Comparison of ENCODE assay signal across 28 mouse cellular contexts in genomic region chr2:172380513-172380912, GRCm38 (mm10). TPM values are rescaled to one million over a fixed set of nuclear protein-coding genes. Genes with fewer than 3 reads are reported as not detected.
DNase-seq lines count a peak whose midpoint lies in the region; ATAC-seq and TF ChIP-seq lines count a peak whose summit lies in the region.
"Had no signal": no experiment of that assay in that cellular context is flagged by ENCODE, and none has a peak within 500 bp of the region (broad histone marks: within the 10 kb centered on the region; RNA-seq: fewer than 3 reads in every experiment).

No protein-coding gene starts in this region.

- DNase-seq in thymus, adult 2 months, result no peak
- DNase-seq in thymus, postnatal 0 days (ENCODE audit: low spot score), result no peak
- DNase-seq in left cerebral cortex, postnatal 25 days (ENCODE audit: low spot score in 2 of 2), result no peak
- DNase-seq in embryo, embryonic 11 days, result no peak
- DNase-seq: adrenal gland, postnatal 10 days; cerebellum, adult 11-12 months; cerebellum, postnatal 10 days; gastrocnemius, adult 2 months; heart, adult 2 months; heart, postnatal 4 days; kidney, adult 18-20 months; kidney, postnatal 36 days; layer of hippocampus, postnatal 36 days; liver, embryonic 13.5 days; lung, adult 18-20 months; midbrain, embryonic 14.5 days had no signal

- TF ChIP-seq CTCF in intestine, postnatal 0 days (IDR thresholded peaks at IDR 0.05; ENCODE audit: low read depth), result no peak
- TF ChIP-seq CTCF in thymus, adult 2 months (IDR thresholded peaks at IDR 0.05; ENCODE audit: borderline replicate concordance, control insufficient read depth, extremely low read depth, insufficient read depth, low read length, poor library complexity), result no peak
- TF ChIP-seq CTCF in bone marrow, adult 2 months (IDR thresholded peaks at IDR 0.05; ENCODE audit: control insufficient read depth, insufficient read depth, low read length), result no peak

- H3K36me3 ChIP-seq in intestine, postnatal 0 days (ENCODE audit: control insufficient read depth, insufficient read depth), result peaks cover 69% of the 10 kb centered on the region
- H3K36me3 ChIP-seq in intestine, embryonic 16.5 days (ENCODE audit: control insufficient read depth, insufficient read depth, low read length), result peaks cover 39% of the 10 kb centered on the region
- peaks cover 45% of the 10 kb centered on the region for H3K36me3 ChIP-seq in thymus, adult 2 months (ENCODE audit: control insufficient read depth, insufficient read depth, low read length)

- no peaks in the 10 kb centered on the region for H3K9me3 ChIP-seq in intestine, postnatal 0 days (ENCODE audit: control insufficient read depth)
- no peaks in the 10 kb centered on the region for H3K9me3 ChIP-seq in intestine, embryonic 16.5 days (ENCODE audit: control insufficient read depth, low read length)
- H3K9me3 ChIP-seq: heart, embryonic 12.5 days; limb, embryonic 10.5 days; limb, embryonic 15.5 days; liver, embryonic 13.5 days had no signal

- H3K9ac ChIP-seq in intestine, postnatal 0 days (ENCODE audit: low read depth, low read length), result no peak overlapping the region
- H3K9ac ChIP-seq in intestine, embryonic 16.5 days (ENCODE audit: low read depth, low read length), result no peak overlapping the region
- H3K9ac ChIP-seq: heart, embryonic 12.5 days; hindbrain, embryonic 14.5 days; limb, embryonic 15.5 days; liver, embryonic 13.5 days had no signal

- no peak overlapping the region for H3K4me3 ChIP-seq in intestine, postnatal 0 days (ENCODE audit: low read depth, low read length)
- H3K4me3 ChIP-seq in intestine, embryonic 16.5 days (ENCODE audit: low read length), result no peak overlapping the region
- H3K4me3 ChIP-seq in thymus, adult 2 months (ENCODE audit: control insufficient read depth, insufficient read depth, low read length), result no peak overlapping the region
- no peak overlapping the region for H3K4me3 ChIP-seq in bone marrow, adult 2 months (replicated peaks; ENCODE audit: control insufficient read depth, low read depth, low read length)
- H3K4me3 ChIP-seq: erythroblast, embryonic 14.5 days; gastrocnemius, adult 2 months; heart, adult 2 months; heart, embryonic 12.5 days; layer of hippocampus, adult 2 months; limb, embryonic 10.5 days; limb, embryonic 15.5 days; liver, embryonic 13.5 days had no signal

- no peaks in the 10 kb centered on the region for H3K4me1 ChIP-seq in intestine, postnatal 0 days (replicated peaks; ENCODE audit: control insufficient read depth, insufficient read depth, low read length)
- no peaks in the 10 kb centered on the region for H3K4me1 ChIP-seq in intestine, embryonic 16.5 days (ENCODE audit: control insufficient read depth, insufficient read depth, low read length)
- H3K4me1 ChIP-seq in thymus, adult 2 months (replicated peaks; ENCODE audit: control insufficient read depth, insufficient read depth, low read length), result peaks cover 33% of the 10 kb centered on the region
- peaks cover 10% of the 10 kb centered on the region for H3K4me1 ChIP-seq in bone marrow, adult 2 months (ENCODE audit: control insufficient read depth, insufficient read depth, low read length)
- H3K4me1 ChIP-seq: limb, embryonic 10.5 days; limb, embryonic 15.5 days; liver, embryonic 13.5 days had no signal

- no peak for ATAC-seq in intestine, postnatal 0 days
- no peak for ATAC-seq in intestine, embryonic 16.5 days
- ATAC-seq: forebrain, embryonic 16.5 days; lung, postnatal 0 days had no signal

- no peak overlapping the region for H3K4me2 ChIP-seq in intestine, postnatal 0 days (replicated peaks; ENCODE audit: low read depth)
- H3K4me2 ChIP-seq in intestine, embryonic 16.5 days (ENCODE audit: low read depth, low read length), result no peak overlapping the region
- H3K4me2 ChIP-seq: heart, embryonic 12.5 days; hindbrain, embryonic 14.5 days; limb, embryonic 15.5 days; liver, embryonic 13.5 days had no signal

- intact Hi-C loops in left cerebral cortex, postnatal 25 days (cut with DNase I), result no loop called here

- H3K27ac ChIP-seq in intestine, postnatal 0 days (ENCODE audit: low read depth, low read length), result peak overlapping the region; percentile 15; the same call in 1 of the 2 replicates
- no peak overlapping the region for H3K27ac ChIP-seq in intestine, embryonic 16.5 days (ENCODE audit: low read length)
- peak overlapping the region; percentile 99 for H3K27ac ChIP-seq in thymus, adult 2 months (ENCODE audit: control insufficient read depth, insufficient read depth, low read length)
- H3K27ac ChIP-seq in bone marrow, adult 2 months (ENCODE audit: control insufficient read depth, insufficient read depth, low read depth, low read length, poor library complexity), result peak overlapping the region; percentile 6; the same call in 1 of the 2 replicates
- H3K27ac ChIP-seq: gastrocnemius, adult 2 months; heart, adult 2 months; hindbrain, embryonic 14.5 days; layer of hippocampus, adult 2 months; limb, embryonic 10.5 days; limb, embryonic 15.5 days; liver, embryonic 13.5 days; macrophage had no signal

- H3K27me3 ChIP-seq in intestine, postnatal 0 days (replicated peaks; ENCODE audit: control insufficient read depth, insufficient read depth, low read length), result no peaks in the 10 kb centered on the region
- no peaks in the 10 kb centered on the region for H3K27me3 ChIP-seq in intestine, embryonic 16.5 days (replicated peaks; ENCODE audit: control insufficient read depth, insufficient read depth, low read length)
- no peaks in the 10 kb centered on the region for H3K27me3 ChIP-seq in thymus, adult 2 months (ENCODE audit: control insufficient read depth, insufficient read depth, low read length)
- H3K27me3 ChIP-seq: heart, embryonic 12.5 days; limb, embryonic 15.5 days; liver, embryonic 13.5 days had no signal

- WGBS in intestine, postnatal 0 days, result 93% methylated on average over 17 of the region's 17 CpGs
- 91% methylated on average over 17 of the region's 17 CpGs for WGBS in intestine, embryonic 16.5 days
- WGBS in thymus, adult 2 months, result 96% methylated on average over 17 of the region's 17 CpGs
- WGBS in bone marrow, adult 2 months, result 77% methylated on average over 17 of the region's 17 CpGs

- TF ChIP-seq POLR2A in thymus, adult 2 months (IDR thresholded peaks at IDR 0.05; ENCODE audit: control insufficient read depth, extremely low read depth, insufficient read depth, low read length, poor library complexity), result no peak
- TF ChIP-seq POLR2A in bone marrow, adult 2 months (IDR thresholded peaks at IDR 0.05; ENCODE audit: borderline replicate concordance, control insufficient read depth, low read depth, low read length), result no peak

RNA-seq across cellular contexts. Expression of gene Cstf1, which starts 10.0 kb away (rescaled TPM):
- 18.0 and 19.4 TPM in 2 replicates for polyA plus RNA-seq in intestine, postnatal 0 days (2015; fragmentation: Nextera tagmentation; extraction: Ambion mirVana)
- polyA plus RNA-seq in intestine, embryonic 16.5 days (2015; fragmentation: Nextera tagmentation; extraction: Ambion mirVana), result 30.8 and 33.7 TPM in 2 replicates
- 79.1 and 97.7 TPM in 2 replicates for polyA plus RNA-seq in thymus, adult 2 months (2012; rRNA removed)
- polyA plus RNA-seq in thymus, postnatal 0 days (2015; fragmentation: Nextera tagmentation; extraction: Ambion mirVana), result 48.5 and 55.2 TPM in 2 replicates
- polyA plus RNA-seq in bone marrow, adult 2 months (2011; ENCODE audit: insufficient read depth, insufficient read length, low replicate concordance, missing spikeins), result 8.9 and 15.8 TPM in 2 replicates
- 10 to 100 TPM; 24.9 to 27.5 TPM for total RNA-seq in left cerebral cortex, postnatal 25 days (2021)

RNA-seq across cellular contexts. Expression of gene Aurka, which starts 10.2 kb away (rescaled TPM):
- polyA plus RNA-seq in intestine, postnatal 0 days (2015; fragmentation: Nextera tagmentation; extraction: Ambion mirVana), result 17.9 and 23.1 TPM in 2 replicates
- 87.4 and 103 TPM in 2 replicates for polyA plus RNA-seq in intestine, embryonic 16.5 days (2015; fragmentation: Nextera tagmentation; extraction: Ambion mirVana)
- 47.7 and 52.1 TPM in 2 replicates for polyA plus RNA-seq in thymus, adult 2 months (2012; rRNA removed)
- polyA plus RNA-seq in thymus, postnatal 0 days (2015; fragmentation: Nextera tagmentation; extraction: Ambion mirVana), result 107 and 108 TPM in 2 replicates
- 54.7 and 60.7 TPM in 2 replicates for polyA plus RNA-seq in bone marrow, adult 2 months (2011; ENCODE audit: insufficient read depth, insufficient read length, low replicate concordance, missing spikeins)
- 1 to 10 TPM; 1.3 to 1.8 TPM for total RNA-seq in left cerebral cortex, postnatal 25 days (2021)

RNA-seq across cellular contexts. Expression of gene Cass4, which starts 13.1 kb away (rescaled TPM):
- polyA plus RNA-seq in intestine, postnatal 0 days (2015; fragmentation: Nextera tagmentation; extraction: Ambion mirVana), result 0.29 and 0.33 TPM in 2 replicates
- 0.17 and 0.21 TPM in 2 replicates for polyA plus RNA-seq in intestine, embryonic 16.5 days (2015; fragmentation: Nextera tagmentation; extraction: Ambion mirVana)
- 2.2 and 2.8 TPM in 2 replicates for polyA plus RNA-seq in thymus, adult 2 months (2012; rRNA removed)
- polyA plus RNA-seq in thymus, postnatal 0 days (2015; fragmentation: Nextera tagmentation; extraction: Ambion mirVana), result 2.3 and 2.4 TPM in 2 replicates
- 2.4 and 6.6 TPM in 2 replicates for polyA plus RNA-seq in bone marrow, adult 2 months (2011; ENCODE audit: insufficient read depth, insufficient read length, low replicate concordance, missing spikeins)
- total RNA-seq in left cerebral cortex, postnatal 25 days (2021), result under 1 TPM; 0.55 to 0.78 TPM
- polyA plus RNA-seq: erythroblast, embryonic 14.5 days had no signal

RNA-seq across cellular contexts. Expression of gene Fam210b, which starts 35.1 kb away (rescaled TPM):
- polyA plus RNA-seq in intestine, postnatal 0 days (2015; fragmentation: Nextera tagmentation; extraction: Ambion mirVana), result 11.5 and 12.7 TPM in 2 replicates
- polyA plus RNA-seq in intestine, embryonic 16.5 days (2015; fragmentation: Nextera tagmentation; extraction: Ambion mirVana), result 15.0 and 16.6 TPM in 2 replicates
- 6.0 and 6.9 TPM in 2 replicates for polyA plus RNA-seq in thymus, adult 2 months (2012; rRNA removed)
- 4.9 and 5.1 TPM in 2 replicates for polyA plus RNA-seq in thymus, postnatal 0 days (2015; fragmentation: Nextera tagmentation; extraction: Ambion mirVana)
- 31.2 and 39.6 TPM in 2 replicates for polyA plus RNA-seq in bone marrow, adult 2 months (2011; ENCODE audit: insufficient read depth, insufficient read length, low replicate concordance, missing spikeins)
- 10 to 100 TPM; 12.2 to 13.2 TPM for total RNA-seq in left cerebral cortex, postnatal 25 days (2021)

RNA-seq across cellular contexts. Expression of gene Rtf2, which starts 59.8 kb away (rescaled TPM):
- polyA plus RNA-seq in intestine, postnatal 0 days (2015; fragmentation: Nextera tagmentation; extraction: Ambion mirVana), result 75.3 and 82.5 TPM in 2 replicates
- 78.1 and 79.4 TPM in 2 replicates for polyA plus RNA-seq in intestine, embryonic 16.5 days (2015; fragmentation: Nextera tagmentation; extraction: Ambion mirVana)
- polyA plus RNA-seq in thymus, adult 2 months (2012; rRNA removed), result 79.6 and 86.7 TPM in 2 replicates
- polyA plus RNA-seq in thymus, postnatal 0 days (2015; fragmentation: Nextera tagmentation; extraction: Ambion mirVana), result 132 and 144 TPM in 2 replicates
- polyA plus RNA-seq in bone marrow, adult 2 months (2011; ENCODE audit: insufficient read depth, insufficient read length, low replicate concordance, missing spikeins), result 38.4 and 53.6 TPM in 2 replicates
- total RNA-seq in left cerebral cortex, postnatal 25 days (2021), result 10 to 100 TPM; 73.9 to 74.2 TPM
